Comparison of ENCODE assay signal across 10 mouse cellular contexts in genomic region chr6:34887131-34887850, GRCm38 (mm10). TPM values are rescaled to one million over a fixed set of nuclear protein-coding genes. Genes with fewer than 3 reads are reported as not detected.
DNase-seq lines count a peak whose midpoint lies in the region; ATAC-seq lines count a peak whose summit lies in the region.
"Had no signal": no experiment of that assay in that cellular context is flagged by ENCODE, and none has a peak within 500 bp of the region (broad histone marks: within the 10 kb centered on the region; RNA-seq: fewer than 3 reads in every experiment).

No protein-coding gene starts in this region.

- H3K27ac ChIP-seq in limb, embryonic 12.5 days = no peak overlapping the region; the same call in 1 of the 2 replicates
- no peak overlapping the region for H3K27ac ChIP-seq in limb, embryonic 10.5 days
- H3K27ac ChIP-seq in forebrain, embryonic 13.5 days = peak overlapping the region; percentile 57
- H3K27ac ChIP-seq: intestine, embryonic 15.5 days had no signal

- no peak overlapping the region for H3K4me2 ChIP-seq in limb, embryonic 12.5 days
- no peak overlapping the region for H3K4me2 ChIP-seq in forebrain, embryonic 13.5 days
- H3K4me2 ChIP-seq: intestine, embryonic 15.5 days had no signal

- WGBS in limb, embryonic 12.5 days = 83% methylated on average over 6 of the region's 6 CpGs
- WGBS in limb, embryonic 10.5 days = 88% methylated on average over 6 of the region's 6 CpGs
- 21% methylated on average over 6 of the region's 6 CpGs for WGBS in forebrain, embryonic 13.5 days

- H3K9ac ChIP-seq in limb, embryonic 12.5 days (replicated peaks) = no peak overlapping the region
- H3K9ac ChIP-seq in forebrain, embryonic 13.5 days = peak overlapping the region; percentile 43; the same call in 1 of the 2 replicates
- H3K9ac ChIP-seq: intestine, embryonic 15.5 days had no signal

- peak; percentile 56; the same call in 1 of the 2 replicates for ATAC-seq in limb, embryonic 12.5 days (ENCODE audit: insufficient number of reproducible peaks, insufficient read depth, low FRiP score, low TSS enrichment, low read depth)
- ATAC-seq in forebrain, embryonic 13.5 days = peak; percentile 89
- ATAC-seq: intestine, embryonic 15.5 days had no signal

- H3K4me3 ChIP-seq in limb, embryonic 12.5 days (replicated peaks) = no peak overlapping the region
- no peak overlapping the region for H3K4me3 ChIP-seq in limb, embryonic 10.5 days
- H3K4me3 ChIP-seq in forebrain, embryonic 13.5 days = no peak overlapping the region
- H3K4me3 ChIP-seq: intestine, embryonic 15.5 days had no signal

- H3K4me1 ChIP-seq in limb, embryonic 12.5 days (replicated peaks) = no peaks in the 10 kb centered on the region
- no peaks in the 10 kb centered on the region for H3K4me1 ChIP-seq in limb, embryonic 10.5 days
- peaks cover 15% of the 10 kb centered on the region for H3K4me1 ChIP-seq in forebrain, embryonic 13.5 days

- no peak for DNase-seq in limb, embryonic 10.5 days (ENCODE audit: low spot score)
- peak; percentile 74 for DNase-seq in mesoderm, embryonic 11.5 days (ENCODE audit: low read depth, low spot score)
- no peak for DNase-seq in adrenal gland, adult 2 months
- no peak for DNase-seq in kidney, postnatal 4 days
- no peak for DNase-seq in right cerebral cortex, adult 18-20 months

- no peaks in the 10 kb centered on the region for H3K9me3 ChIP-seq in limb, embryonic 12.5 days
- H3K9me3 ChIP-seq in limb, embryonic 10.5 days (replicated peaks) = no peaks in the 10 kb centered on the region
- H3K9me3 ChIP-seq in forebrain, embryonic 13.5 days (replicated peaks) = no peaks in the 10 kb centered on the region
- H3K9me3 ChIP-seq: intestine, embryonic 15.5 days had no signal

- H3K36me3 ChIP-seq in limb, embryonic 12.5 days = peaks cover 89% of the 10 kb centered on the region
- H3K36me3 ChIP-seq in limb, embryonic 10.5 days = peaks cover 82% of the 10 kb centered on the region
- H3K36me3 ChIP-seq in forebrain, embryonic 13.5 days (ENCODE audit: poor library complexity, severe bottlenecking) = peaks cover 74% of the 10 kb centered on the region

- no peaks in the 10 kb centered on the region for H3K27me3 ChIP-seq in limb, embryonic 12.5 days
- no peaks in the 10 kb centered on the region for H3K27me3 ChIP-seq in limb, embryonic 10.5 days (ENCODE audit: low read depth, poor library complexity, severe bottlenecking)
- no peaks in the 10 kb centered on the region for H3K27me3 ChIP-seq in forebrain, embryonic 13.5 days
- H3K27me3 ChIP-seq: intestine, embryonic 15.5 days had no signal

RNA-seq across cellular contexts. Expression of gene Cyren, which starts 9.4 kb away (rescaled TPM):
- 18.1 and 19.3 TPM in 2 replicates for polyA plus RNA-seq in limb, embryonic 12.5 days (2016; fragmentation: Nextera tagmentation; extraction: Ambion mirVana)
- polyA plus RNA-seq in limb, embryonic 10.5 days (2016; fragmentation: Nextera tagmentation; extraction: Ambion mirVana) = 19.6 and 20.1 TPM in 2 replicates
- polyA plus RNA-seq in forebrain, embryonic 13.5 days (2015; fragmentation: Nextera tagmentation; extraction: Ambion mirVana) = 12.1 and 14.6 TPM in 2 replicates
- 1 to 10 TPM; 7.9 to 8.2 TPM for total RNA-seq in adrenal gland, adult 2 months (2021)
- polyA plus RNA-seq in adrenal gland, adult 2 months (2012; rRNA removed) = 6.6 and 6.7 TPM in 2 replicates

RNA-seq across cellular contexts. Expression of gene Wdr91, which starts 23.4 kb away (rescaled TPM):
- polyA plus RNA-seq in limb, embryonic 12.5 days (2016; fragmentation: Nextera tagmentation; extraction: Ambion mirVana) = 13.9 and 15.3 TPM in 2 replicates
- polyA plus RNA-seq in limb, embryonic 10.5 days (2016; fragmentation: Nextera tagmentation; extraction: Ambion mirVana) = 9.6 and 13.0 TPM in 2 replicates
- 9.7 and 10.7 TPM in 2 replicates for polyA plus RNA-seq in forebrain, embryonic 13.5 days (2015; fragmentation: Nextera tagmentation; extraction: Ambion mirVana)
- 10 to 100 TPM; 16.7 to 17.0 TPM for total RNA-seq in adrenal gland, adult 2 months (2021)
- 10.5 and 12.7 TPM in 2 replicates for polyA plus RNA-seq in adrenal gland, adult 2 months (2012; rRNA removed)

RNA-seq across cellular contexts. Expression of gene Tmem140, which starts 24.3 kb away (rescaled TPM):
- 2.0 and 2.4 TPM in 2 replicates for polyA plus RNA-seq in limb, embryonic 12.5 days (2016; fragmentation: Nextera tagmentation; extraction: Ambion mirVana)
- 2.3 and 2.7 TPM in 2 replicates for polyA plus RNA-seq in limb, embryonic 10.5 days (2016; fragmentation: Nextera tagmentation; extraction: Ambion mirVana)
- polyA plus RNA-seq in forebrain, embryonic 13.5 days (2015; fragmentation: Nextera tagmentation; extraction: Ambion mirVana) = 1.4 and 1.7 TPM in 2 replicates
- total RNA-seq in adrenal gland, adult 2 months (2021) = 10 to 100 TPM; 15.5 to 25.7 TPM
- polyA plus RNA-seq in adrenal gland, adult 2 months (2012; rRNA removed) = 28.4 and 31.5 TPM in 2 replicates

RNA-seq across cellular contexts. Expression of gene Stra8, which starts 32.7 kb away (rescaled TPM):
- polyA plus RNA-seq in limb, embryonic 12.5 days (2016; fragmentation: Nextera tagmentation; extraction: Ambion mirVana) = not detected in 2 replicates
- polyA plus RNA-seq in limb, embryonic 10.5 days (2016; fragmentation: Nextera tagmentation; extraction: Ambion mirVana) = not detected in 2 replicates
- polyA plus RNA-seq in forebrain, embryonic 13.5 days (2015; fragmentation: Nextera tagmentation; extraction: Ambion mirVana) = not detected in 2 replicates
- not detected for total RNA-seq in adrenal gland, adult 2 months (2021)
- not detected in 2 replicates for polyA plus RNA-seq in adrenal gland, adult 2 months (2012; rRNA removed)
- polyA plus RNA-seq: intestine, embryonic 15.5 days; lung, embryonic 16.5 days; urinary bladder, adult 2 months had no signal
